ENCODE assay signal across 8 mouse cellular contexts in the genomic region with DNA sequence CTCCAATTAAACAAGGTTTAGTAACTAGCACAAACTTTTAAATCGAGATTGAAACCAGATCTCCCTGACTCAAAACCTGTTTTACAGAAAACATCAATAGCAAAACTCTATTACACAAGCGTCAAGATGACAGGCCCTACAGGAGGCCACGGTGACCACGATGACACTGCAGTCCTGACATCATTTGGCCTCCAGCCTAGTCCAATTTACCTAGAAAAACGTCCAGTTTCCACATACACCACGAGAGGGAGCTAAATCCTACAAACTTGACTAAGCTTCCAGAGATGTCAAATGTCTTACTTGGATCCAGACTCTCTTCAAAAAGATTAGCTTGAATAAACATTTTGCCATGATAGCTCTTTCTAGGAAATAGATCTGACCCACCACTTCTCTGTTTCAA. TPM values are rescaled to one million over a fixed set of nuclear protein-coding genes. Genes with fewer than 3 reads are reported as not detected.
DNase-seq lines count a peak whose midpoint lies in the region; ATAC-seq and TF ChIP-seq lines count a peak whose summit lies in the region.

No protein-coding gene starts in this region.

- peaks cover 70% of the 10 kb centered on the region for H3K36me3 ChIP-seq in hindbrain, embryonic 10.5 days
- peaks cover 15% of the 10 kb centered on the region for H3K36me3 ChIP-seq in hindbrain, embryonic 16.5 days (ENCODE audit: control insufficient read depth, insufficient read depth, low read length)

- no peaks in the 10 kb centered on the region for H3K27me3 ChIP-seq in hindbrain, embryonic 10.5 days (ENCODE audit: insufficient read depth, poor library complexity, severe bottlenecking)
- no peaks in the 10 kb centered on the region for H3K27me3 ChIP-seq in hindbrain, embryonic 16.5 days (replicated peaks; ENCODE audit: control insufficient read depth, insufficient read depth, low read length)

- no peak for ATAC-seq in hindbrain, embryonic 16.5 days
- peak; percentile 73 to 82 for ATAC-seq in hematopoietic stem cell, adult 5-6 weeks (replicated peaks in 1 of 2; ENCODE audit: insufficient read depth in 1 of 2, low FRiP score in 2 of 2, low TSS enrichment in 1 of 2, low read depth in 1 of 2, poor library complexity in 2 of 2, severe bottlenecking in 2 of 2)

- peak; percentile 48 for TF ChIP-seq CTCF in cortical plate, adult 2 months (IDR thresholded peaks at IDR 0.05; ENCODE audit: extremely low read depth, insufficient read depth, low read length)

- H3K9me3 ChIP-seq in hindbrain, embryonic 10.5 days, result no peaks in the 10 kb centered on the region
- H3K9me3 ChIP-seq in hindbrain, embryonic 16.5 days (ENCODE audit: control insufficient read depth, low read length), result no peaks in the 10 kb centered on the region

- no peak overlapping the region for H3K4me3 ChIP-seq in hindbrain, embryonic 10.5 days
- H3K4me3 ChIP-seq in hindbrain, embryonic 16.5 days (ENCODE audit: low read length), result no peak overlapping the region
- no peak overlapping the region for H3K4me3 ChIP-seq in cortical plate, adult 2 months (ENCODE audit: insufficient read depth, low read length)

- peak; percentile 35 for DNase-seq in hindbrain, embryonic 10.5 days (ENCODE audit: low spot score)
- peak; percentile 71 for DNase-seq in A20 (ENCODE audit: low read depth, low spot score)
- DNase-seq in adipocyte (ENCODE audit: low spot score), result peak; percentile 93
- peak; percentile 83 for DNase-seq in lung, postnatal 10 days
- DNase-seq in spleen, postnatal 36 days (ENCODE audit: low spot score in 2 of 2), result peak; percentile 31 to 47

- no peak for TF ChIP-seq POLR2A in cortical plate, adult 2 months (IDR thresholded peaks at IDR 0.05; ENCODE audit: extremely low read depth, insufficient read depth, low read length)

- 33% methylated on average over 6 of the region's 6 CpGs for WGBS in hindbrain, embryonic 10.5 days
- 20% methylated on average over 6 of the region's 6 CpGs for WGBS in hindbrain, embryonic 16.5 days

- H3K4me1 ChIP-seq in hindbrain, embryonic 10.5 days (replicated peaks), result peaks cover 18% of the 10 kb centered on the region
- peaks cover 10% of the 10 kb centered on the region for H3K4me1 ChIP-seq in hindbrain, embryonic 16.5 days (ENCODE audit: control insufficient read depth, insufficient read depth, low read depth, low read length)
- no peaks in the 10 kb centered on the region for H3K4me1 ChIP-seq in cortical plate, adult 2 months (ENCODE audit: control insufficient read depth, insufficient read depth, low read length)

- H3K4me2 ChIP-seq in hindbrain, embryonic 16.5 days (ENCODE audit: low read length), result no peak overlapping the region

- H3K27ac ChIP-seq in hindbrain, embryonic 10.5 days, result no peak overlapping the region
- no peak overlapping the region for H3K27ac ChIP-seq in hindbrain, embryonic 16.5 days (ENCODE audit: low read depth, low read length)
- H3K27ac ChIP-seq in cortical plate, adult 2 months (ENCODE audit: insufficient read depth, low read length), result no peak overlapping the region

- no peak overlapping the region for H3K9ac ChIP-seq in hindbrain, embryonic 16.5 days (ENCODE audit: low read depth, low read length)

RNA-seq across cellular contexts. Expression of a gene that starts 19.5 kb away (rescaled TPM):
- polyA plus RNA-seq in hindbrain, embryonic 10.5 days (2016; fragmentation: Nextera tagmentation; extraction: Ambion mirVana), result 74.6 and 84.5 TPM in 2 replicates
- polyA plus RNA-seq in hindbrain, embryonic 16.5 days (2015; fragmentation: Nextera tagmentation; extraction: Ambion mirVana), result 102 and 116 TPM in 2 replicates
- 117 and 123 TPM in 2 replicates for polyA plus RNA-seq in cortical plate, adult 2 months (2012; rRNA removed)
- 92.4 and 109 TPM in 2 replicates for total RNA-seq in hematopoietic stem cell, adult 5-6 weeks (2017)

RNA-seq across cellular contexts. Expression of a gene that starts 38.9 kb away (rescaled TPM):
- polyA plus RNA-seq in hindbrain, embryonic 10.5 days (2016; fragmentation: Nextera tagmentation; extraction: Ambion mirVana), result 16.3 and 19.0 TPM in 2 replicates
- 15.0 and 16.1 TPM in 2 replicates for polyA plus RNA-seq in hindbrain, embryonic 16.5 days (2015; fragmentation: Nextera tagmentation; extraction: Ambion mirVana)
- polyA plus RNA-seq in cortical plate, adult 2 months (2012; rRNA removed), result 25.2 and 27.7 TPM in 2 replicates
- total RNA-seq in hematopoietic stem cell, adult 5-6 weeks (2017), result 29.3 and 33.9 TPM in 2 replicates

RNA-seq across cellular contexts. Expression of a gene that starts 52.8 kb away (rescaled TPM):
- 42.7 and 47.1 TPM in 2 replicates for polyA plus RNA-seq in hindbrain, embryonic 10.5 days (2016; fragmentation: Nextera tagmentation; extraction: Ambion mirVana)
- 98.7 and 103 TPM in 2 replicates for polyA plus RNA-seq in hindbrain, embryonic 16.5 days (2015; fragmentation: Nextera tagmentation; extraction: Ambion mirVana)
- 43.6 and 45.1 TPM in 2 replicates for polyA plus RNA-seq in cortical plate, adult 2 months (2012; rRNA removed)
- 61.1 and 80.3 TPM in 2 replicates for total RNA-seq in hematopoietic stem cell, adult 5-6 weeks (2017)

RNA-seq across cellular contexts. Expression of a gene that starts 53.5 kb away (rescaled TPM):
- polyA plus RNA-seq in hindbrain, embryonic 10.5 days (2016; fragmentation: Nextera tagmentation; extraction: Ambion mirVana), result 45.5 and 47.7 TPM in 2 replicates
- 51.2 and 54.4 TPM in 2 replicates for polyA plus RNA-seq in hindbrain, embryonic 16.5 days (2015; fragmentation: Nextera tagmentation; extraction: Ambion mirVana)
- polyA plus RNA-seq in cortical plate, adult 2 months (2012; rRNA removed), result 54.4 and 55.6 TPM in 2 replicates
- total RNA-seq in hematopoietic stem cell, adult 5-6 weeks (2017), result 60.1 and 85.3 TPM in 2 replicates

Comparison
In these comparisons a context has a peak if more than half of its experiments do, and no peak if none do; other contexts are left out.
1. DNase-seq: peak in every context shown above with its lines; median percentile 93 in adipocyte; 83 in lung, postnatal 10 days; 71 in A20; 39 in spleen, postnatal 36 days; 35 in hindbrain, embryonic 10.5 days.